Mouse (Mus musculus) T-helper 2 cell (primary cell): Measurements from ENCODE around the gene Anapc11.

Source experiments
- in situ Hi-C: fragments of 300-600 bp; cut with MboI, MseI; formaldehyde crosslinking; loops from one replicate; pipeline ENCODE4 v1.15.1; 2025; ENCODE audit warnings: high pct_unique_total_duplicates

Gene Anapc11

GRCm38 (mm10) chr11:120605667-120606066 lies 7.4 kb downstream of the Anapc11 start:
- in situ Hi-C loops, result no loop called here

GRCm38 (mm10) chr11:120606764-120607163 lies 8.5 kb downstream of the Anapc11 start:
- in situ Hi-C loops, result no loop called here

GRCm38 (mm10) chr11:120608241-120609034 lies 10.2 kb downstream of the Anapc11 start, which contains the start of gene Npb:
TSS of gene Npb (plus strand) at chr11:120608477.
- in situ Hi-C loops, result no loop called here

GRCm38 (mm10) chr11:120609250-120609649 lies 11.0 kb downstream of the Anapc11 start:
- in situ Hi-C loops, result no loop called here

GRCm38 (mm10) chr11:120610477-120611046 lies 12.3 kb downstream of the Anapc11 start:
- in situ Hi-C loops, result no loop called here

- in situ Hi-C loops, result no loop called here
These were observed 14.5 kb downstream of the Anapc11 start for GRCm38 (mm10) chr11:120612763-120613162.

- in situ Hi-C loops, result no loop called here
These were observed 15.3 kb downstream of the Anapc11 start for GRCm38 (mm10) chr11:120613481-120613972.

GRCm38 (mm10) chr11:120613976-120614375 lies 15.8 kb downstream of the Anapc11 start:
- in situ Hi-C loops, result no loop called here

GRCm38 (mm10) chr11:120615167-120615566 lies 16.9 kb downstream of the Anapc11 start:
- in situ Hi-C loops, result no loop called here

- in situ Hi-C loops, result no loop called here
These were observed 17.5 kb downstream of the Anapc11 start for GRCm38 (mm10) chr11:120615606-120616203.

- in situ Hi-C loops, result no loop called here
These were observed 18.5 kb downstream of the Anapc11 start for GRCm38 (mm10) chr11:120616617-120617294.

GRCm38 (mm10) chr11:120617519-120618112 lies 19.4 kb downstream of the Anapc11 start, which contains the start of gene Pcyt2:
TSS of gene Pcyt2 (minus strand) at chr11:120617936.
- in situ Hi-C loops, result no loop called here

GRCm38 (mm10) chr11:120618619-120619535 lies 20.7 kb downstream of the Anapc11 start:
- in situ Hi-C loops, result no loop called here

- in situ Hi-C loops, result loop anchor here (10.0 kb wide), 1 partner anchor 95 kb away; the partner anchor contains the start of genes Cenpx and Lrrc45
These were observed 22.0 kb downstream of the Anapc11 start for GRCm38 (mm10) chr11:120620195-120620594.

- in situ Hi-C loops, result loop anchor here (10.0 kb wide), 1 partner anchor 92 kb away; the partner anchor contains the start of genes Cenpx and Lrrc45
These were observed 24.6 kb downstream of the Anapc11 start for GRCm38 (mm10) chr11:120622805-120623204.

GRCm38 (mm10) chr11:120623961-120624679 lies 25.9 kb downstream of the Anapc11 start:
- in situ Hi-C loops, result loop anchor here (10.0 kb wide), 1 partner anchor 91 kb away; the partner anchor contains the start of genes Cenpx and Lrrc45

- in situ Hi-C loops, result loop anchor here (10.0 kb wide), 1 partner anchor 90 kb away; the partner anchor contains the start of genes Cenpx and Lrrc45
These were observed 26.5 kb downstream of the Anapc11 start for GRCm38 (mm10) chr11:120624680-120625111.

GRCm38 (mm10) chr11:120625152-120625775 lies 27.0 kb downstream of the Anapc11 start, which contains the start of gene Sirt7:
TSS of gene Sirt7 (minus strand) at chr11:120625240.
- in situ Hi-C loops, result loop anchor here (10.0 kb wide), 1 partner anchor 90 kb away; the partner anchor contains the start of genes Cenpx and Lrrc45
